Mouse (Mus musculus) kidney, adult 2 months (tissue): ENCODE data around the gene Gapdhs.

Experiments
- CTCF ChIP-seq: fragments of 200-500 bp; conservative IDR thresholded peaks from 2 replicates; pipeline ENCODE4 v1.5.1; 2011; ENCODE audit warnings: low read depth, mild to moderate bottlenecking, control low read depth, low read length, moderate library complexity, mixed read lengths; ENCODE audit not compliant: insufficient read depth, insufficient read length
- POLR2A ChIP-seq: fragments of 200-500 bp; IDR thresholded peaks from one replicate; pipeline ENCODE4 v1.6.1; 2011; ENCODE audit warnings: low read depth, low read length, control low read depth

- peak; percentile 52 for TF ChIP-seq CTCF
- TF ChIP-seq POLR2A, result no peak
Observed at GRCm38 (mm10) chr7:30758853-30759252, 15.4 kb upstream of the Gapdhs start.
